Mouse (Mus musculus) forebrain, embryonic 16.5 days (tissue): Measurements from ENCODE around the gene Lcn12. TPM values are rescaled to one million over a fixed set of nuclear protein-coding genes. Genes with fewer than 3 reads are reported as not detected.

Source experiments
- ATAC-seq: fragments of 200-750 bp; cut with Nextera tagmentation; 2 replicates; pipeline ENCODE4 v1.8.0; 2017; ENCODE audit warnings: mild to moderate bottlenecking, moderate library complexity
- H3K27ac ChIP-seq: fragments of 300-500 bp; sonication (generic); 2 replicates; pipeline ENCODE4 v1.5.1; 2014; ENCODE audit warnings: low read length, control low read depth
- H3K27me3 ChIP-seq: fragments of 300-500 bp; sonication (generic); replicated peaks from 2 replicates; pipeline ENCODE4 v1.6.1; 2014; ENCODE audit warnings: low read length; ENCODE audit not compliant: control insufficient read depth, insufficient read depth
- H3K36me3 ChIP-seq: fragments of 300-500 bp; sonication (generic); 2 replicates; pipeline ENCODE4 v1.6.1; 2014; ENCODE audit not compliant: control insufficient read depth, insufficient read depth
- H3K4me1 ChIP-seq: fragments of 300-500 bp; sonication (generic); replicated peaks from 2 replicates; pipeline ENCODE4 v1.6.1; 2014; ENCODE audit warnings: low read length; ENCODE audit not compliant: control insufficient read depth, insufficient read depth
- H3K4me2 ChIP-seq: fragments of 300-500 bp; sonication (generic); 2 replicates; pipeline ENCODE4 v1.6.1; 2014; ENCODE audit warnings: mild to moderate bottlenecking, low read length, control low read depth
- H3K4me3 ChIP-seq: fragments of 300-500 bp; sonication (generic); replicated peaks from 2 replicates; pipeline ENCODE4 v1.5.1; 2014; ENCODE audit warnings: mild to moderate bottlenecking, low read length, control low read depth
- H3K9ac ChIP-seq: fragments of 300-500 bp; sonication (generic); replicated peaks from 2 replicates; pipeline ENCODE4 v1.6.1; 2014; ENCODE audit warnings: low read depth, low read length, control low read depth
- H3K9me3 ChIP-seq: fragments of 300-500 bp; sonication (generic); 2 replicates; pipeline ENCODE4 v1.6.1; 2016; ENCODE audit warnings: low read length; ENCODE audit not compliant: control insufficient read depth
- WGBS: fragments of 180-500 bp; shearing (Covaris S2); extraction: QIAGEN DNeasy Blood & Tissue Kit; methylation state at CpG from one replicate; pipeline ENCODE4 v1.1.7; 2014; 5-methylcytosine and 5-hydroxymethylcytosine counted together
- polyA plus RNA-seq: library from polyadenylated mRNA; unstranded; fragments of >200 nt; fragmentation: Nextera tagmentation; extraction: Ambion mirVana; gene quantifications from 2 replicates; pipeline ENCODE4 v1.2.1, GENCODE M21; 2015

The Lcn12 gene
- polyA plus RNA-seq, 1 experiment from 2014 or later = not detected

DNA sequence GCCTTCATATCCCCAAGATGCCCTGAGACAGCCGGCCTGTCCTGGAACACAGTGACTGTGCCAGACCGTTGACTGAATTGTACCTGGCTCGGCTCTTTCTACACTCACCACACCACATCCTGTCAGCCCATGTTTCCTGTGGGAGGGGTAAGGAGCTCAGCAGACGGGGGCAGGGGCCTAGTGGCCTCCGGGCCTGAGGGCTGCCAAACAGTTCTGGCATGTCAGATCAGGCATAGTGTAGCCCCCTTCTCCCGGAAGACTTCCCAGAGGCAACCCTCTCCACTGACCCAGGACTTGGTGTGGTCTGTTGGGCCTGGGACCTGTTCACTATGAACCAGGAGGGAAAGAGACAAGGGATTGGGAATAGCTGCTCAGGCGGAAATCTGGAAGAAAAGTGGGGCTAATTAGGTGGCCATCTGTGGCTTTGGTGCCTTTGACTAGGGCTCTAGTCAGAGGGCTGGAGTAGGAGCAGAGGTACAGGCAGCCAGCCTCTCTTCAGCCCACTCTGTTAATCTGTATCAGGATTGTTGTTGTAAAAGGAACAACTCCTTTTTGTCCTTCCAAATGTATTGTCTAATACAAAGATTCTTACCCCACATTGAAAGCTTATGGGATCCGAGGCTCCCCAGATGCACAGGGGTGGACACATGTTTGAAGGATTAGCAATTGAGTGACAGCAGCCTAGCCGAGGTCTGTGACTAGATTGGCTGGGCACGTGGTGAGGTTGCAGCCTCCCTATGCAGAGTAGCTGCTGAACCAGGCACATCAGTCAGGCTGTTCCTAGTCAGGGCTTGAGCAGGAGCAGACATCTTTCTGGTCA, 27.7 kb downstream of the Lcn12 start:
- H3K27me3 ChIP-seq = no peaks in the 10 kb centered on the region
- WGBS = 31% methylated on average over 10 of the region's 10 CpGs
- peak overlapping the region; percentile 12; the same call in 1 of the 2 replicates for H3K27ac ChIP-seq
- no peak overlapping the region for H3K4me3 ChIP-seq
- ATAC-seq = no peak
- H3K9me3 ChIP-seq = no peaks in the 10 kb centered on the region
- H3K4me1 ChIP-seq = peaks cover 11% of the 10 kb centered on the region; the same call in 1 of the 2 replicates
- H3K9ac ChIP-seq = no peak overlapping the region
- no peaks in the 10 kb centered on the region for H3K36me3 ChIP-seq
- H3K4me2 ChIP-seq = no peak overlapping the region

DNA sequence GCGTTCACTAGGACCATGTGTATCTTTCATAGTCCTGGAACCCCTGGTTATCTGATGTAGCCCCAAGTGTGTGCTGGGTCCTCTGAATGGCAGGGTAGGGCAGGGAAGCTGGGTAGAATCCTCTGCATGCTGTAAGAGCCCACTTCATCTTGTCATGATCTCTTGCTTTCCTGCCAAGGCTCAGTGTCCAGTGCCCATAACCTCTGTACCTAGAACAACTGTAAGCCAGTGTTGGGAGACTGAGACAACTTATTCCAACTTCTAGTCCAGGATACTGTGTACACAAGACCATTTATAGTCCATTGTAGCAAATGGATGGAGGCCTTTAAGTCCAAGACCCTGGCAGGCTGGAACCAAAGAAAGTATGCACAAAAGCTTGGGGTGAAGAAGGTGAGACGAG, 28.5 kb downstream of the Lcn12 start:
- H3K4me2 ChIP-seq = no peak overlapping the region
- no peaks in the 10 kb centered on the region for H3K9me3 ChIP-seq
- no peak overlapping the region for H3K9ac ChIP-seq
- H3K27ac ChIP-seq = no peak overlapping the region
- H3K4me3 ChIP-seq = no peak overlapping the region
- ATAC-seq = no peak
- no peaks in the 10 kb centered on the region for H3K27me3 ChIP-seq
- H3K4me1 ChIP-seq = peaks cover 12% of the 10 kb centered on the region
- WGBS = 89% methylated on average over 2 of the region's 2 CpGs
- no peaks in the 10 kb centered on the region for H3K36me3 ChIP-seq

DNA sequence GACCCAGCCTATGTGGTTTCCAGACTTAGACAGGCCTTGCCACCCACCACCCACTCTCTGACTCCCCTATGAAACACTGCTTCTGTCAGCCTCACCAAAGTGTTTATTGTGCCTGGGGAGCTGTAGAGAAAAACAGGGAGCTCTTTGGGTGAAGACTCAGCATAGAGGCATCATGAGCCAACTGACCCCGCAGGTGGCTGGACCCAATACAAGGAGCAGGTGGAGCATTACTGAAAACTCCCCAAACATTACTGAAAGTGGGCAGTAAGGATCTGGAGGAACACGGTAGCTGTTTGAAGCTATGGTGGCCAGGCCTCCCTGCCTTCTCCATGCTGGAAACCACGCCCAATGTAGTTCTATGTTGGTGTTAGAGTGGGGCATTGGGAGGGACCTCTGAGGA, 30.1 kb downstream of the Lcn12 start:
- Histone ChIP-seq H3K27ac (no peak overlapping the region), H3K9me3 (no peaks in the 10 kb centered on the region), H3K9ac (no peak overlapping the region), H3K36me3 (no peaks in the 10 kb centered on the region), H3K4me2 (no peak overlapping the region), H3K4me1 (peaks cover 20% of the 10 kb centered on the region), H3K27me3 (no peaks in the 10 kb centered on the region), H3K4me3 (no peak overlapping the region)
- 85% methylated on average over 3 of the region's 3 CpGs for WGBS
- no peak for ATAC-seq

DNA sequence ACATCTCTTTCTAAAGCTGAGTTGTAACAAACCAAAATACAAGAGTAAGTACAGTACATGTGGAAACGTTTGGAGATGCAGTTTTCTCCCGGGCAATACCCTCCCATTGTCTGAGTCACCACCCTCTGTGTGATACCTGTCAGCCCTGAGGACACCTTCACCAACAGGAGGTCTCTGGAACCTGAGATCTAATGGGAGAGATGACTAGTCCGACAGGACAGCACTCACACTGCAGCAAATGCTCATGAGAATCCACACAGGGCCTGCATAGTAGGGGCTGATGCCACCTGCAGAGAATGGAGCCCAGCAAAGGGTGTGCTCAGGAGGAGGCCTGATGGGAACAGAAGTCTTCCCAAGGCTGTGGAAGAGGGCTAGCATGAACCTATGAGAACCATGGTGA, 32.3 kb downstream of the Lcn12 start:
- Histone ChIP-seq H3K36me3 (peaks cover 4% of the 10 kb centered on the region; the same call in 1 of the 2 replicates), H3K27ac (peak overlapping the region; percentile 92), H3K9ac (peak overlapping the region; percentile 73), H3K4me2 (peak overlapping the region; percentile 94), H3K4me1 (peaks cover 20% of the 10 kb centered on the region), H3K9me3 (no peaks in the 10 kb centered on the region), H3K27me3 (no peaks in the 10 kb centered on the region), H3K4me3 (peak overlapping the region; percentile 51)
- ATAC-seq = peak; percentile 3; the same call in 1 of the 2 replicates
- 22% methylated on average over 3 of the region's 3 CpGs for WGBS

DNA sequence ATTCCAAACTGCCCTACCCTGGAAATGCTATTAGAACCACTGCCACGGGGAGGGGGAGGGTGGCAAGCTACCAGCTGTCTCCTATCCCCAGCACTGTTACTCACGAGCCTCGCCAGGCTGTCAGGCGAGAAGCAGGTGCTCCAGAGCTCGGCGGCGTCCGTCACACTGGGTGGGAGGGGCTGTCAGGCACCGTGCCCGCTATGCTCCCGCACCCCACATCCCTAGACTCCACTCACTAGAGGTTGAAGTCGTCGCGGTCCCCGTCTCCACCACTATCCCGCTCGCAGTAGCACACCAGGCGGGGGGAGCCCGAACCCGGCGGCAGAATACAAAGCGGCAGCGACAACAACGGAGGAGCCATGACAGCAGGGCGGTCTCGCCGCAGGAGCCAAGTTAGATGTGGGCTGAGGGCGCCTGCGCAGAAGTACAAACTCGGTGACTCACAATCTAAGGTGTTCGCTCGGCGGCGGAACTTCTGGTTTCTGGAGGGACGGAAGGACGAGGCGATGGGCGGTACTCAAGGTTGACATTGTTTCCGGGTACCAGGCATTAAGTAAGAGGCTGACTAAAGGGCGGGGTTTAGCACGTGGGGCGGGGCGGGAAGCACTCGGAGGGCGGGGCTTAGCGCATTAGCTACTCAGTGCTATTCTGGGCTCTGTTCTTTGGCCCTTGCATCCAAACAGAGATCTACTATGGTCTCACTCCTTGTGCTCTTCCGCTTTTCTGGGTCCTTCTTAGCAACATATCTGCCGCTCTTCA, 33.0 kb downstream of the Lcn12 start, which contains the start of gene Paxx:
Gene Paxx (minus strand): TSS at position 544 of the 759 bp plus-strand sequence.
- peak within 1 kb of the TSS; percentile 51 for H3K4me3 ChIP-seq
- under 1% methylated on average over 48 of the region's 48 CpGs for WGBS
- peaks cover 4% of the 10 kb centered on the region; the same call in 1 of the 2 replicates for H3K36me3 ChIP-seq
- peaks cover 20% of the 10 kb centered on the region for H3K4me1 ChIP-seq
- H3K27ac ChIP-seq = peak within 1 kb of the TSS; percentile 92
- H3K4me2 ChIP-seq = peak within 1 kb of the TSS; percentile 94
- H3K27me3 ChIP-seq = no peaks in the 10 kb centered on the region
- ATAC-seq = peak; percentile 89
- H3K9ac ChIP-seq = peak within 1 kb of the TSS; percentile 73
- H3K9me3 ChIP-seq = no peaks in the 10 kb centered on the region

DNA sequence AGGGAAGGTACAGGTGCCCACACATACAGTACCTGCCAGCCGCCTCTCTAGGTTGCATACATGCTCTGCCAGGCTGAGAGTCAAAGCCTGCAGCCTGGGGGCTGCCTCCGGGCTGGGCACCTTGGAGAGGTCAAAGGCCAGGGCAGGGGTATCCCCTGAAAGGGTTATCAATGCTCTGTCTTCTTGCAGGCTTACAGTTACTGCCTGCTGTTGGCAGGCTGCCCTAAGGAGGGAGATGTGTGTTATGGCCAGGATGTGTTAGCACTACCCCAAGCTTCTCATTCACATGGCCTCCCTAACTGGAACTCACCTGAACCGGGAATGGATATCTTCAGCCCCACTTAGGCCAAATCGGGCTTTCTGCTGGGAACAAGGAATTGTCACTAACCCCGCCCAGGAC, 33.6 kb downstream of the Lcn12 start:
- peaks cover 4% of the 10 kb centered on the region; the same call in 1 of the 2 replicates for H3K36me3 ChIP-seq
- no peaks in the 10 kb centered on the region for H3K9me3 ChIP-seq
- WGBS = 29% methylated on average over 5 of the region's 5 CpGs
- peak overlapping the region; percentile 51 for H3K4me3 ChIP-seq
- ATAC-seq = peak; percentile 13
- H3K9ac ChIP-seq = peak overlapping the region; percentile 73
- H3K27ac ChIP-seq = peak overlapping the region; percentile 92
- H3K27me3 ChIP-seq = no peaks in the 10 kb centered on the region
- peaks cover 20% of the 10 kb centered on the region for H3K4me1 ChIP-seq
- H3K4me2 ChIP-seq = peak overlapping the region; percentile 94

DNA sequence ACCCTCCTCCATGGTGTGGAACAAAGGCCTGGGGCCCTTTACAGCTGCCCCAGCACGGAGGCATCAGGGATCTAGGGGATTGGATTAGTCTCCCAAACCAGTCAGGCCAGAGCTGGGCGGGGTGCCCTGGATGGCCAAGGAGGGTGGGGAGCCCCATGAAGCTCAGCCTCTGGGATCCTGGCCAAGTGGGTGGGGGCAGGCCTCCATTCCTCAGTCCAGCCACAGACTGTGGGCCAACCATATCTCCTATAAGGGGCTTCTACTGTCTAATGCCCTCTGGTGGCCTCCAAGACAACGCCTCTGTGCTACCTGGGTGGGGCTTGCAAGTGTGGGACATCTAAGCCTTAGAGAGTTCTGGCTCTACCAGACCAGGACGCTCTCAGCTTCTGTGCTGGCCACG, 34.8 kb downstream of the Lcn12 start:
- Histone ChIP-seq H3K9me3 (no peaks in the 10 kb centered on the region), H3K4me1 (peaks cover 20% of the 10 kb centered on the region), H3K36me3 (peaks cover 4% of the 10 kb centered on the region; the same call in 1 of the 2 replicates), H3K4me3 (no peak overlapping the region), H3K27me3 (no peaks in the 10 kb centered on the region), H3K9ac (no peak overlapping the region), H3K4me2 (no peak overlapping the region), H3K27ac (no peak overlapping the region)
- no peak for ATAC-seq
- WGBS = 77% methylated on average over 5 of the region's 5 CpGs

DNA sequence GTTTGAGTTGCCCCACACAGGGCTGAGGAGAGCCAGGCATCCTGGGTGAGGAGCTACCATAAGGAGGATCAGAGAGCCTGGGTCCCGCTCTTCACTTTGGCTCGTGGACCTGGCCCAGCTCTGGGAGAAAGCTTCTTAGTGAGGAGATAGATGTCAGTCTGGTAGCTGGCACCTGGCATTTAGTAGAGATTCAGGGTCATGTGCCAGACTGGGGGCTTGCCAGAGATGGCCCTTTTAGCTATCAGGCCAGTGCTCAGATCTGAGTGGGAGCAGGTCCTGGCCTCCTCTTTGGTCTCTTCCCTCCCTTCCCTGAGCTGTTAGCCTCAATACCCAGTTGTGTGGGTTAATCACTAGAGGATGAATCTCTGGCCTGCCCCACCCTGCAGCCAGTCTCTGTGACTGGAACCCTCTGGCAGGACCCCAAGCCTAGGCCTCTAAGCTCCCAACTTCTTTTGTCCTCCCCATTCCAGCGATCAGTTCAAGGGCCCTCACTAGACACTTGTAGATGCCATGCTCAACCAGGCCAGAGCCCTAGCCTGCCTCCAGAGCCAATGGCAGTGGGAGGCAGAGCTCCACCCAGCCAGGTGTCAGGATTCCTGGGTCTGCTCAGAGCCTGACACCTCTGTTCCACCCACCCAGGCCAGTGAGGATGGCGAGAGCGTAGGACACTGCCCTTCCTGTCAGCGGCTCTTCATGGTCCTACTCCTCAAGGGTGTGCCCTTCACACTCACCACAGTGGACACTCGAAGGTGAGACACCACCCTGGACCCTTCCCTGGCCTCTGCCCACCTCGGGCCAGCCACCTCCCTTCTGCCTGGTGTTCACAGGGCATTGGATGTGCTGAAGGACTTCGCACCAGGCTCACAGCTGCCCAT, 36.5 kb downstream of the Lcn12 start:
- Histone ChIP-seq H3K4me1 (peaks cover 20% of the 10 kb centered on the region), H3K4me2 (no peak overlapping the region), H3K9me3 (no peaks in the 10 kb centered on the region), H3K4me3 (no peak overlapping the region), H3K36me3 (peaks cover 4% of the 10 kb centered on the region; the same call in 1 of the 2 replicates), H3K27ac (no peak overlapping the region), H3K27me3 (no peaks in the 10 kb centered on the region), H3K9ac (no peak overlapping the region)
- 85% methylated on average over 9 of the region's 9 CpGs for WGBS
- ATAC-seq = no peak
